Mouse (Mus musculus) ovary, postnatal 10 days (tissue): ENCODE results near the gene Gad2.

Source experiments
- DNase-seq: peaks from one replicate; pipeline ENCODE4 v3.0.0; 2022; ENCODE audit warnings: low spot score

Gad2 gene

GRCm38 (mm10) chr2:22648394-22648793, 26.4 kb downstream of the Gad2 start:
- DNase-seq: no peak

- DNase-seq: no peak
Measured at GRCm38 (mm10) chr2:22651826-22652225, 29.8 kb downstream of the Gad2 start.

- no peak for DNase-seq
Measured at GRCm38 (mm10) chr2:22663731-22664130, 41.7 kb downstream of the Gad2 start.

DNA sequence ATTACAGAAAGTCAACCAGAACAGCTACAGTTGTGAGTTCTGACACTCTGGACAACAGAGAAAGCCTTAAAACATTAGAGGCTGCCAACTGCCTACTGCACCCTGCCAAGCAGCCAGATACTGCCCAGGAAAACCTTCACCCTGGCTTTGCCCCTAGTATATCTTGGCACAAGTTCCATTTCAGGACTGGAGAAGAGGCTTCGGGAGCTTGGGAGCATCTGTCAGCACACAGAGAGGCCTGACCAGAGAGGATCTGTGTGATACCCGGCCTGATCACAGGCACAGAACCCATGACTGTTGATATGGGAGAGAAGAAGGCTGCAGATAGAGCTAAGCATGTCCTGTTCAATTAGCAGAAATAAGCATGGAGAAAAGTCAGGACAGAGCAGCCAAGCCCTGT, 48.4 kb downstream of the Gad2 start:
- no peak for DNase-seq

- DNase-seq: no peak
Measured at GRCm38 (mm10) chr2:22671348-22671747, 49.3 kb downstream of the Gad2 start.

GRCm38 (mm10) chr2:22677066-22677465, 55.1 kb downstream of the Gad2 start:
- no peak for DNase-seq

DNA sequence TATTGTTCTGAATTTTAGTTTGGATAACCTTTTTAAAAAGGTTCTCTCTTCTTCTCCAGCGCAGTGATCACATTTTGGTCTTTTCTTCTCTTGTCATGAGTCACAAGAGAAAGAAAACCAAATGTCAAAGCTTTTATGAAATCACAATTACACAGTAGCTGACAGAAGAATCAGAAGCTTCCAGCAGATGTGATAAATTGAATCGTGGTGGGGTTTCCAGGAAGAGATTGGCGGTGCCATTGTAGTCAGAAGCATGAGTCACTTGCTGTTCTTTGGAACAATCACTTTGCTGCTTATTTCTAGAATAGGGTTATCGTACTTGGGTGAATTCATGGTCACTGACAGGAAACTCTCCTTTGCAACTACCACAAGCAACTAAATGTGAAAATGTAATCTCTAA, 57.9 kb downstream of the Gad2 start:
- DNase-seq: no peak

DNA sequence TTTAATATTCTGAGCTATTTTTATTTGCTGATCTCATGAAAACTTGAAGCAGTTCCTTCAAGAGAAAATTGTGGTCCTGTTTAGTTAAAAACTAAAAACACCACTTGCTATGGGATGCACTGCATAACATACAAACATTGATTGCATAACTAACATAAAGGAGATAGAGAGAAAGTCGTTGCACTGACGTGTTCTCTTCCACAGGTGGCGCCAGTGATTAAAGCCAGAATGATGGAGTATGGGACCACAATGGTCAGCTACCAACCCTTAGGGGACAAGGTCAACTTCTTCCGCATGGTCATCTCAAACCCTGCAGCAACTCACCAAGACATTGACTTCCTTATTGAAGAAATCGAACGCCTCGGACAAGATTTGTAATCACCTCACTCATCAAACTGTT, 68.0 kb downstream of the Gad2 start:
- DNase-seq: no peak

- DNase-seq: no peak
Measured at GRCm38 (mm10) chr2:22704780-22705727, 83.0 kb downstream of the Gad2 start.

DNA sequence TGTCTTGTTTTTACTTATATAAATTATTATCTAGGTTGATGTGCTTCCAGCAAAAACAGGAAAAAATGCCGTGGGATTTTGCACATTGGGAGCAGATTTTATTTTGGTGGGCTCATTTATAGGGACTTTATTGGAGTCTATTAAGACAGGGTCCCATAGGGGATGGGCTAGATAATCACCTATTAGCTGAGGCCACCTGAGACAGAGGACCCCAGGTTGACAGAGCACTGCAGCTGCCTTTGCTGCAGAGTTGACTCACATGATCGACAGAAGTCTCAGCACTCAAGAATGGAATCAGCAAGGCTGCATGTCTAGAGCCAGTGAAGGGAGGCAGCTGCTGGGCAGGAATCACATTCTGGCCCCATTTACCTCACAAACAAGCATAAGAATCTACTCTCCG, 84.2 kb downstream of the Gad2 start:
- no peak for DNase-seq

DNA sequence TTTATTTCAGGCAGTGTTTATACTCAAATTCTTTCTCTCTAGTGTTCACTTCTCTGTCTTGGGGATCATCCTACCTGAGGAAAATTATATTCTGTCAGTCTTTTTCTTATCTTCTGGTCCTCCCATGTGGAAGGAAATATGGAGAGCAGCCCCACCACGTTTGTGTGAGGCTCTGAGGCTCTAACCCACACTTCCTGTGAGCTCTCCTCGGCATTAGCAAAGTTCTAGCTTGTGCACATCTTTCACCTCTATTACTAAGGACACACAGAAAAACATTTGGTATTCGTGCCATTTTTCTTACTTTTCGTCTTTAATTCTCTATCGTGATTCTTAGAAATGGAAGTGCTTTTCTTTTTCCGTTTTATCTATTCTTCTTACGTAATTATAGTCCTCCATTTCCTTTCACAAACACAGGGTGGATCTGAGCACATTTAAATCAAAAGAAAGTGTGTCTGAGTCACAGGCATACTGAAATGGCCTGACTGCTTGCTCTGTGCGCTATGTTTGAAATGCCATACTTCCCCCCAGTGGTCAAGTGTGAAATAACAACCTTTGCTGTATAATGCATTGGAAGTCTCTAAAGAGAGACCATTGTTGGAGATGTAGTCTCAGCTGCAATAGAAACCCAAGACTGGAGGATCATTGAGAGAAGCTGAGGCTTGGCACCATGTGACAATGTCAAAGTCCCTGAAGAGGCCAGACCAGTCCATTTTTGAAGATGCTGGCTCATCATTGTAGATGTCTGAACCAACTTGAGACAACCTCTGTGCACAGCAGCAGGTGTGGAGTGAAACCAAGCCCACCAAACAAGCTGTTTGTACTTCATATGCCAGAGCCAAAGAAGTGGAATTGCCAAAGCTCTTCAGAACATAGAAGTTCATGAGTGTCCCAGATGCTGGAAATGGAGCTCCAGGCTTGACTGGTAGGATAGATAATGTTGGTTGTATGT, 99.8 kb downstream of the Gad2 start:
- DNase-seq: peak; percentile 20

DNA sequence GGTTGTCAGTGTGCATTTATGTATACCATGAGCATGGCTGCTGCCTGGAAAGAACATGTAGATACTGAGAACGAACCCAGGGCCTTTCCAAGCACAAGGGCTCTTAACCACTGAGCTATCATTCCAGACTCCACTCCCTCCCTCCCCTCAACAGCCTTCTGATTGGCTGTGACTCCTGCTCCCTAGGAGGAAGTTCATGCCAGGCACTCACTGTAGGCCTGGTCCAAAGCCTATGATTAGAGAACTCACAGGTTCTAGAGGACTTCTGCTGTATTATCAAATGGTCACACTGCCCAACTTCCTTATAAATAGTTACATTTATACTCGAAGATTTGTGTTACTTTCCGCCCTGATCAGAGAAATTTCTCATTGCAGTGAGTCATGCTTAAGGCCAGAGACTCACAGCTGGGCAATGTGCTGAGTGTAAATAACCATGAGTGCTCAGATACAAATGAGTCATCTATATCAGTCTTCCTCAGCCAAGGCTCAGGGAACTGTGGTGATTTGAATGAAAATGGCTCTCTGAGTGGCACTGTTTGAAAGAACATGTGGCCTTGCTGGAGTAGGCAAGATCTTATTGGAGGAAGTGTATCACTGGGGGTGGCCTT, 102.0 kb downstream of the Gad2 start:
- DNase-seq: no peak

GRCm38 (mm10) chr2:22727113-22727512, 105.1 kb downstream of the Gad2 start:
- DNase-seq: no peak

GRCm38 (mm10) chr2:22736134-22736533, 114.1 kb downstream of the Gad2 start:
- DNase-seq: no peak

DNA sequence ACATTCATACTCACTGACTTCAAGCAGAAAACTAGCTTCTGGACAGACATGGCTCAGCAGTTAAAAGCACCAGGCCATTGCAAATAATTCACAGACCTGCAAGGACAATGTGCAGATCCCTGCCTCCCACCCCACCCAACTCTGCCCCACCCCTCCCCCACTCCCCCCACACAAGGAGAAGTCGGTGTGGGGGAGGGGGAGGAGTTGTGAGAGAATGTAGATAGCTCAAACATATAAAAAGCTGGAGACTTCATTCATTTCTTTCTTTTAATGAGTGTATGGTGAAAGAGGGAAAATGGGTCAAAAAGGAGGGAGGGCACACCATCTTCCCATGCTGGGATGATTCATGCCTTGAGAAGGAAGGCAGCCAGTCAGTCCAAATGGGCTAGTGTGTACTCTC, 117.4 kb downstream of the Gad2 start:
- DNase-seq: no peak

DNA sequence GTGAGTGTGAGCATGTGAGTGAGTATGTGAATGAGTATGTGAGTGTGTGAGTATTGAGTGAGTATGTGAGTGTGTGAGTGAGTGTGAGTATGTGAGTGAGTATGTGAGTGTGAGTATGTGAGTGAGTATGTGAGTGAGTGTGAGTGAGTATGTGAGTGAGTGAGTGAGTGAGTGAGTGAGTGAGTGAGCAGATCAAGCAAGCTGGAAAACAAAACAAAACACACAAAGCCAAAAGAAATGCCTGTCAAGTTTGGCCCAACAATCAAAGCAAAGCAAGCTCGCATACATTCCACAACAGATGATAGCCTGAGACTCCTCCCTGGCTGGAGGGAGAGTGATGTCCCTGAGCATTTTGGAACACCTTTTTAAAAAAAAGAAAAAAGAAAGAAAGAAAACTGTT, 118.4 kb downstream of the Gad2 start:
- no peak for DNase-seq

GRCm38 (mm10) chr2:22741222-22741621, 119.2 kb downstream of the Gad2 start:
- no peak for DNase-seq
